14 mouse cellular contexts compared by ENCODE assay signal in the genomic region with DNA sequence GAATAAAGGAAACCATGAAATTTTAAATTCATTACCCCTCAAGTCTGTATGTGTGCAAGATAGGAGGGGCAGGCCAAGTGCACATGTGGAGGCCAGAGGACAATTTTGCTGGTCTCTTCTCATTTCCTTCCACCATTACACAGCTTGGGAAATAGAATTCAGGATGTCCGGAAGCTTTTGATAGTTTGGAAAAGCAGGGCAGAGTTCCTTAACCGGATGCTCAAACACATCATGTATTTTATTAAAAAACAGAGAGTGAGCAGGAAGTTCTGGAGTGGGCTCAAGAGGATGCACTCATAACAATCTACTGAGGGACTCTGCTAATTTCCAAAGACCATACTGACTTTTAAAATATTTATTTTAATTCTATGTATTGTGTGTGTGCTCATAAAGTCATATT. TPM values are rescaled to one million over a fixed set of nuclear protein-coding genes. Genes with fewer than 3 reads are reported as not detected.
DNase-seq lines count a peak whose midpoint lies in the region; ATAC-seq and TF ChIP-seq lines count a peak whose summit lies in the region.
"Had no signal": no experiment of that assay in that cellular context is flagged by ENCODE, and none has a peak within 500 bp of the region (broad histone marks: within the 10 kb centered on the region; RNA-seq: fewer than 3 reads in every experiment).

No protein-coding gene starts in this region.

- no peak overlapping the region for H3K9ac ChIP-seq in lung, embryonic 15.5 days
- H3K9ac ChIP-seq in heart, postnatal 0 days (replicated peaks; ENCODE audit: low read depth, low read length), result no peak overlapping the region; the same call in 1 of the 2 replicates
- H3K9ac ChIP-seq in forebrain, embryonic 15.5 days (replicated peaks), result no peak overlapping the region
- H3K9ac ChIP-seq: limb, embryonic 15.5 days had no signal

- WGBS in kidney, adult 2 months, result 53% methylated on average over 2 of the region's 2 CpGs
- WGBS in lung, embryonic 15.5 days, result 17% methylated on average over 2 of the region's 2 CpGs
- 18% methylated on average over 2 of the region's 2 CpGs for WGBS in heart, postnatal 0 days
- WGBS in forebrain, embryonic 15.5 days, result 88% methylated on average over 2 of the region's 2 CpGs

- H3K36me3 ChIP-seq in kidney, adult 2 months (ENCODE audit: control insufficient read depth, insufficient read depth, low read length), result no peaks in the 10 kb centered on the region; the same call in 1 of the 2 replicates
- no peaks in the 10 kb centered on the region for H3K36me3 ChIP-seq in lung, embryonic 15.5 days
- H3K36me3 ChIP-seq in heart, postnatal 0 days (replicated peaks; ENCODE audit: control insufficient read depth, insufficient read depth, low read length), result peaks cover 10% of the 10 kb centered on the region; the same call in 1 of the 2 replicates
- no peaks in the 10 kb centered on the region for H3K36me3 ChIP-seq in forebrain, embryonic 15.5 days

- intact Hi-C loops in gastrocnemius, adult 2 months (cut with DNase I), result loop anchor here (10.0 kb wide), 1 partner anchor 99 kb away; no protein-coding TSS in a partner anchor

- peak; percentile 57; the same call in 1 of the 2 replicates for TF ChIP-seq EP300 in heart, postnatal 0 days (IDR thresholded peaks at IDR 0.05; ENCODE audit: low read depth)

- no peak for TF ChIP-seq POLR2A in kidney, adult 2 months (IDR thresholded peaks at IDR 0.05; ENCODE audit: low read depth, low read length)

- H3K27me3 ChIP-seq in kidney, adult 2 months (replicated peaks; ENCODE audit: control insufficient read depth, insufficient read depth, low read length), result no peaks in the 10 kb centered on the region
- H3K27me3 ChIP-seq in lung, embryonic 15.5 days, result no peaks in the 10 kb centered on the region
- no peaks in the 10 kb centered on the region for H3K27me3 ChIP-seq in heart, postnatal 0 days (ENCODE audit: control insufficient read depth, insufficient read depth, low read length)
- no peaks in the 10 kb centered on the region for H3K27me3 ChIP-seq in forebrain, embryonic 15.5 days
- H3K27me3 ChIP-seq: limb, embryonic 15.5 days had no signal

- H3K9me3 ChIP-seq in lung, embryonic 15.5 days, result no peaks in the 10 kb centered on the region
- no peaks in the 10 kb centered on the region for H3K9me3 ChIP-seq in heart, postnatal 0 days (replicated peaks; ENCODE audit: control insufficient read depth, low read length)
- H3K9me3 ChIP-seq in forebrain, embryonic 15.5 days, result no peaks in the 10 kb centered on the region
- H3K9me3 ChIP-seq: limb, embryonic 15.5 days had no signal

- DNase-seq in gastrocnemius, adult 2 months, result no peak
- DNase-seq in gastrocnemius, adult 8-10 months (ENCODE audit: low spot score in 2 of 2), result no peak
- DNase-seq in kidney, adult 2 months, result peak; percentile 51
- DNase-seq in kidney, postnatal 14 days, result no peak
- DNase-seq in lung, adult 18-20 months, result no peak
- no peak for DNase-seq in heart, postnatal 0 days (ENCODE audit: low spot score)
- DNase-seq: cerebellum, adult 8-10 months; embryo, embryonic 11 days; gastrocnemius, postnatal 25 days; right cerebral cortex, postnatal 25 days had no signal

- no peak for TF ChIP-seq CTCF in gastrocnemius, adult 2 months (IDR thresholded peaks at IDR 0.05)
- TF ChIP-seq CTCF in kidney, adult 2 months (conservative IDR thresholded peaks at IDR 0.05; ENCODE audit: insufficient read depth, insufficient read length, low read depth, low read length), result no peak
- no peak for TF ChIP-seq CTCF in heart, postnatal 0 days (IDR thresholded peaks at IDR 0.05; ENCODE audit: low read depth)

- peaks cover 15% of the 10 kb centered on the region for H3K4me1 ChIP-seq in kidney, adult 2 months (ENCODE audit: control insufficient read depth, insufficient read depth, low read length)
- peaks cover 29% of the 10 kb centered on the region for H3K4me1 ChIP-seq in lung, embryonic 15.5 days
- peaks cover 42% of the 10 kb centered on the region for H3K4me1 ChIP-seq in heart, postnatal 0 days (ENCODE audit: control insufficient read depth, insufficient read depth)
- peaks cover 17% of the 10 kb centered on the region for H3K4me1 ChIP-seq in forebrain, embryonic 15.5 days

- H3K4me3 ChIP-seq in gastrocnemius, adult 2 months, result peak overlapping the region; percentile 99
- no peak overlapping the region for H3K4me3 ChIP-seq in kidney, adult 2 months (ENCODE audit: insufficient read depth, low read depth, low read length)
- no peak overlapping the region for H3K4me3 ChIP-seq in lung, embryonic 15.5 days
- H3K4me3 ChIP-seq in heart, postnatal 0 days (ENCODE audit: low read depth, low read length), result peak overlapping the region; percentile 93
- no peak overlapping the region for H3K4me3 ChIP-seq in forebrain, embryonic 15.5 days
- H3K4me3 ChIP-seq: limb, embryonic 15.5 days had no signal

- H3K27ac ChIP-seq in gastrocnemius, adult 2 months, result peak overlapping the region; percentile 97
- no peak overlapping the region for H3K27ac ChIP-seq in kidney, adult 2 months (ENCODE audit: insufficient read depth, low read depth, low read length)
- peak overlapping the region; percentile 21; the same call in 1 of the 2 replicates for H3K27ac ChIP-seq in lung, embryonic 15.5 days
- H3K27ac ChIP-seq in heart, postnatal 0 days (ENCODE audit: low read depth), result peak overlapping the region; percentile 82
- H3K27ac ChIP-seq in forebrain, embryonic 15.5 days (replicated peaks), result no peak overlapping the region
- H3K27ac ChIP-seq: limb, embryonic 15.5 days had no signal

- no peak for ATAC-seq in lung, embryonic 15.5 days (ENCODE audit: borderline replicate concordance, extremely low read depth, low FRiP score, low TSS enrichment)
- no peak for ATAC-seq in heart, postnatal 0 days (ENCODE audit: insufficient read depth, low read depth)
- no peak for ATAC-seq in forebrain, embryonic 15.5 days (replicated peaks)
- ATAC-seq: inflammation-experienced regulatory T-cells, adult 6 months had no signal

- H3K4me2 ChIP-seq in lung, embryonic 15.5 days, result peak overlapping the region; percentile 33; the same call in 1 of the 2 replicates
- H3K4me2 ChIP-seq in heart, postnatal 0 days (ENCODE audit: low read depth, low read length), result peak overlapping the region; percentile 77
- no peak overlapping the region for H3K4me2 ChIP-seq in forebrain, embryonic 15.5 days (replicated peaks)
- H3K4me2 ChIP-seq: limb, embryonic 15.5 days had no signal

RNA-seq across cellular contexts. Expression of gene Sptbn1, which starts 4.3 kb away (rescaled TPM):
- 100 to 1,000 TPM; 112 to 141 TPM for total RNA-seq in gastrocnemius, adult 2 months (2021)
- 100 to 1,000 TPM in 2 of 4 experiments, 10 to 100 TPM in 2; 83.7 to 109 (median 98.4) TPM for total RNA-seq in gastrocnemius, adult 8-10 months (2022)
- 118 and 140 TPM in 2 replicates for polyA plus RNA-seq in kidney, adult 2 months (2012; rRNA removed)
- polyA plus RNA-seq in lung, embryonic 15.5 days (2015; fragmentation: Nextera tagmentation; extraction: Ambion mirVana), result 155 and 163 TPM in 2 replicates
- 262 and 271 TPM in 2 replicates for total RNA-seq in heart, postnatal 0 days (2014; rRNA removed; ENCODE audit: low replicate concordance)
- polyA plus RNA-seq in heart, postnatal 0 days (2015; fragmentation: Nextera tagmentation; extraction: Ambion mirVana), result 118 and 121 TPM in 2 replicates
- polyA plus RNA-seq in forebrain, embryonic 15.5 days (2015; fragmentation: Nextera tagmentation; extraction: Ambion mirVana), result 125 and 134 TPM in 2 replicates

Comparison
In these comparisons a context has a peak if more than half of its experiments do, and no peak if none do; other contexts are left out.
1. H3K27ac ChIP-seq: peak in gastrocnemius, adult 2 months (single experiment), lung, embryonic 15.5 days (single experiment) and heart, postnatal 0 days (single experiment); none in kidney, adult 2 months (single experiment) and forebrain, embryonic 15.5 days (single experiment).
2. H3K4me3 ChIP-seq: peak in gastrocnemius, adult 2 months (single experiment) and heart, postnatal 0 days (single experiment); none in kidney, adult 2 months (single experiment), lung, embryonic 15.5 days (single experiment) and forebrain, embryonic 15.5 days (single experiment).